Mouse (Mus musculus): ENCODE measurements around the gene Eif2ak2. TPM values are rescaled to one million over a fixed set of nuclear protein-coding genes. Genes with fewer than 3 reads are reported as not detected.

The Eif2ak2 gene
- polyA plus RNA-seq (2012; fragmentation: generic; extraction: Trizol), result 1 to 10 TPM in 1 of 2 experiments, under 1 TPM in 1; 0.61 to 7.2 TPM

GRCm38 (mm10) chr17:78882401-78883112 is at the start of gene Eif2ak2:
Eif2ak2 (minus strand) TSS chr17:78882573.

GRCm38 (mm10) chr17:78916369-78916813 is 34.0 kb upstream of the Eif2ak2 start, which contains the start of gene Cebpzos:
Cebpzos (plus strand) TSS chr17:78916500.

GRCm38 (mm10) chr17:78906892-78907291 is 24.5 kb upstream of the Eif2ak2 start, which contains the start of gene Sult6b1:
Sult6b1 (minus strand) TSS chr17:78906992.

GRCm38 (mm10) chr17:78834856-78835835 is 47.2 kb downstream of the Eif2ak2 start, which contains the start of the genes Heatr5b and Gpatch11:
Heatr5b (minus strand) TSS chr17:78835364.
Gpatch11 (plus strand) TSS chr17:78835567.

Other genes starting within 250 kb of the Eif2ak2 start
- 1 to 10 TPM in 1 of 2 experiments, under 1 TPM in 1; 0.25 to 2.9 TPM for gene Strn, start 145.4 kb downstream of the Eif2ak2 start, polyA plus RNA-seq (2012; fragmentation: generic; extraction: Trizol)
- 10 to 100 TPM in 1 of 2 experiments, 1 to 10 TPM in 1; 2.5 to 18.9 TPM for gene Heatr5b, start 47.2 kb downstream of the Eif2ak2 start, polyA plus RNA-seq (2012; fragmentation: generic; extraction: Trizol)
- gene Gpatch11, start 47.0 kb downstream of the Eif2ak2 start, polyA plus RNA-seq (2012; fragmentation: generic; extraction: Trizol), result 10 to 100 TPM in 1 of 2 experiments, 1 to 10 TPM in 1; 2.2 to 11.4 TPM
- gene Sult6b1, start 24.4 kb upstream of the Eif2ak2 start, polyA plus RNA-seq (2012; fragmentation: generic; extraction: Trizol), result 1 to 10 TPM in 1 of 2 experiments, under 1 TPM in 1; 0.05 to 1.1 TPM
- 10 to 100 TPM in 1 of 2 experiments, 1 to 10 TPM in 1; 6.7 to 38.6 TPM for gene Cebpzos, start 33.9 kb upstream of the Eif2ak2 start, polyA plus RNA-seq (2012; fragmentation: generic; extraction: Trizol)
- gene Cebpz, start 54.5 kb upstream of the Eif2ak2 start, polyA plus RNA-seq (2012; fragmentation: generic; extraction: Trizol), result 10 to 100 TPM in 1 of 2 experiments, 1 to 10 TPM in 1; 3.3 to 10.7 TPM
- 10 to 100 TPM in 1 of 2 experiments, 1 to 10 TPM in 1; 9.6 to 25.1 TPM for gene Ndufaf7, start 54.6 kb upstream of the Eif2ak2 start, polyA plus RNA-seq (2012; fragmentation: generic; extraction: Trizol)
- 10 to 100 TPM in 1 of 2 experiments, under 1 TPM in 1; 0.89 to 12.0 TPM for gene Prkd3, start 138.2 kb upstream of the Eif2ak2 start, polyA plus RNA-seq (2012; fragmentation: generic; extraction: Trizol)
- gene Qpct, start 169.3 kb upstream of the Eif2ak2 start, polyA plus RNA-seq (2012; fragmentation: generic; extraction: Trizol), result not detected